Mouse (Mus musculus) yolk sac, embryonic 10.5 days (tissue): ENCODE measurements around the gene Fbrs.
A peak's percentile ranks its signal among the peaks of the same experiment; 100 is the strongest.
"Not testable (repeated sequence)": the region's sequence is repeated elsewhere in the genome, so short reads cannot be mapped to it uniquely, and the experiment has no call there.

ENCODE experiments used
- DNase-seq: peaks from one replicate; pipeline ENCODE4 v3.0.0-alpha.2; 2017; ENCODE audit warnings: low spot score

Fbrs gene

DNA sequence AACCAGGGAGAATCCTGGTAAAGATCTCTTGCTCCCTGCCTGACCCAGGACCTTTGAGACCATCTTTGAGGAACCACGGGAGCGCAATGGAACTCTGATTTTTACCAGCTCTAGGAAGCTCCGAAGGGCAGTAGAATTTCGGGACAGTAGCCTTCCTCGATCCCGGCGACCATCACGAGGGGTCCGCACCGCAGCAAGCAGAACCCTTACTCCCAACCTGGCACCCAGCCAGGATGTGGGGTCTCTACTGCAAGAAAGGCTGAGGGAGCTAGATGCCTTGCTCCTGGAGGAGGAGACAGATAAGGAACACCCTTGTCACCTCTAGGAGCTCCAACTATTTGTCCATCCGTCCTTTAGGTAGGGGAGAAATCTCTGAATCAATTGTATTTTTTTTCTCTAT lies 2.7 kb upstream of the Fbrs start:
- DNase-seq: no peak

DNA sequence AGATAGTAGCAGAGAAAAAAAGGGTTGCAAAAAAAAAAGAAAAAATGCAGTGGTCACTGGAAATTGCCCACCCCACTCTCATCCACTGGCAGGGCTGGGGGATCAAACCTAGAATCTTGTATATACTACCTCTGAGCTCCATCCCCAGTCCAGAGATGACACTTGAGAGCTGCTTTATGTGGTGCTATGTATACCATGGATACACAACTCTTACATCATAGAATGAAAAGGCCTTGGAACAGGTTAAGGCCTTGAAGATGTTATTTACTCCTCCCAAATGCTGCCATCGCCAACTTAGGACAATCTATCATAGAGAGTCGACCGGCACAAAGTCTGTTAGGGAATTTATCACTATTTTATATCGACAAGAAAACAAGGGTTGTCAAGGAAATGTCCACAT lies 2.1 kb upstream of the Fbrs start:
- no peak for DNase-seq

DNA sequence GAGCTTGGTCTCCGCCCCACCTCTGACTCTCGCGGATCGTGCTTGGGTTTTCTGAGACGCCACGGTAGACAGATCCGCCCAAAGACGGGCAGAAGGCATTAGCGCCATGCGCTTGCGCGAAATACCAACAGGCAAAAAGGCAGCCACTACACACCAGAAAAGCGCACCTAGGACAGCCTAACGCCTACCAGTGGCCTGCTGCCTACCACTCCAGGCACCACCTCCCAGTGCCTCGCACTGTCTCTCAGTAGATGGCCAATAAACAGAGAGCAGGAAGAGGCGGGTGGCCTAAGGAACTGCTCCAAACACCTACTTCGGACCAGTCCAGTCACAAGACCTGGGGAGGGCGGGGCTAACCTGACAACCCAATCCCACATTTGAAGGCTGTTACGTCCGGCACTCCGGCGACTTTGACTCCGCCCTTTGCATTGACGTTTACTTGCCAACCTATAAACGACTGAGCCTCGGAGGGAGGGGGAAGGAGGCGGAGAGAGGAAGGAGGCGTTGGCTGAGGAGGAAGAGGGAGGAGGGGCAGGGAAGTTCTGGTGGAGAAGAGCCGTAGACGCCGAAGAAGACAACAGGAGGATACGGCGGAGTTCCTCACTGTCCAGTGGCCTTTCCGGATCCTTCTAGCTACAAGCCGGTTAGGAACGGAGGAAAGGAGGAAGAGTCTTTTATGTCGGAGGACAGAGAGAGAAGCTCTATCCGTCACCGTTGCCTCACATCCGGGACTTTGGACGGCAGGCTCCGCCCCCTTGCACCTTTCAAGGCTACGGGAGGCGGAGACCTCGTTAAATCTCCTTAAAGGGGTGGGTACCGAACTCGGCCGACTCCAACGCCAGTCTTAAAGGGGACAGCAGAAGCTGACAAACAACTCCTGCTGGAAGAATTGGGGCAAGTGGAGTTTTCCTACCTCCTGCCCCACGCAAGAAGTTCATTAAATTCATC lies 1.0 kb upstream of the Fbrs start:
- DNase-seq: peak; percentile 100

DNA sequence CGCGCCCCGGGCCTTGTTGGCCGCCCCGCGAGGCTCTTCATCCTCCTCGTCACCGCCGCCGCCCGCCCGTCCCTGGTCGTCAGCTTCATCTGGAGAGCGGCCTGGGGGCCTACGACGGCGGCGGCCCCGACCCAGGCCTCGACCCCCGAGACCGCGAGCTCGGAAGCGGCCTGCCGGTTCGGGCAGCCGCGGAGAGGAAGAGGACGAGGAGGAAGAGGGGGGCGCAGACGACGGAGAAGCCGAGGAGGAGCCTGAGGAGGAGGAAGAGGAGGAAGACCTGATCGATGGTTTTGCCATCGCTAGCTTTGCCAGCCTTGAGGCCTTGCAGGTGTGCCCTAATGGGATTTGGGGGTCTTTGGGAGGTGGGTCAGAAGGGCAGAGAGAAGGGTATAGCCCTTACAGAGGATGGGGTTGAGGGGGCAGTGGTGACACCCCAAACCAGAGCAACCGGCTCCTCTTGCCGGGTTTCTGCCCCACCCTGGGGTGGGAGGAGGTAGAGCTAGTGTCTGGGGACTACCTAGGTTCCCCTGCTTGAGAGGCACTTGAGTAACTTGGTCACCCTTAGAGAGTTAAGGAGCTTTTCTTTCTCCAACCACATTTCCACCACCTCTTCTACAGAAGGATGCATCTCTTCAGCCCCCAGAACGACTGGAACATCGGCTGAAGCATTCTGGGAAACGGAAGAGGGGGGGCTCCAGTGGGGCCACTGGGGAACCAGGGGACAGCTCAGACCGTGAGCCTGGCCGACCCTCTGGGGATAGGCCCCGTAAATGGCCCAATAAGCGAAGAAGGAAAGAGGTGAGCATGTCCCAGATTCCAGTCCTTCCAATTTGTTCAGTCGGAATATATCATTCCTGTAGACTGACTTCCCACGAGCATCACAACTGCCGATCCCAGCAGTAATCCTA lies 573 bp downstream of the Fbrs start:
- no peak for DNase-seq

DNA sequence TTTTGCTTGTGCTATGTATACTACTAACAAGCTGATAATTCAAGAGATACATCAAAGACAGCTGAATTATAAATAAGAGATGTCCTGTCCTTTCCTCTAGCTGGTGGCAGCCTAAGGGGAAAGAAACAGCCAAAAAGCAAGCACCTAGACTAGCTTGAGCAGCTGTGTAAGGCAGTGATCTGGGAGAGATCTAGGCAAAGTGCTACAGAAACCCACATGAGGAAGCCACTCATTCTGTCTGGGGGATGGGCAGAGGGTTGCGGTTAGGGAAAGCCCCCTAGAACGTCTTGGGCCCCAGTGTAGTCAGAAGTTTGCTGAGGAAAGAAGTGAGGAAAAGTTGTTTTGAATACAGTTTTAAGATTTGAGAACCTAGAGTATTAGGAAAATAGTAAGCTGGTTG lies 1.3 kb downstream of the Fbrs start:
- no peak for DNase-seq

DNA sequence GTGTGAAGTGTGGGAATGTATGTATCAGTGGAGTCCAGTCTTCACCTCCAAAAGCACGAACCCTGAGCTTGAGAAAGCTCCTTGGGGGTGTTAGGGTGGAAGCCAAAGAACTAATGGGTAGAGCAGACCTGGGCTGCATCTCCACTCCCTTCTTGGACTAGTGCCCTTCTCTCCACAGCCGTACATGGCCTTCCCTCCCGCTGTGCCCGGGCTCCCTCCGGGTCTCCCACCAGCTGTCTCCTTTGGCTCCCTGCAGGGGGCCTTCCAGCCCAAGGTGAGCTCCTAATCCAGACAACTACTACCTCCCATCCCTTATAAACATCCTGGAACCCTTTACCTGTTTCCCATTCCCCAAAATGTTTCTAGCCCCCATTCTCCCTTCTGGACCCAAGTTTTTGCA lies 6.4 kb downstream of the Fbrs start:
- DNase-seq: no peak

DNA sequence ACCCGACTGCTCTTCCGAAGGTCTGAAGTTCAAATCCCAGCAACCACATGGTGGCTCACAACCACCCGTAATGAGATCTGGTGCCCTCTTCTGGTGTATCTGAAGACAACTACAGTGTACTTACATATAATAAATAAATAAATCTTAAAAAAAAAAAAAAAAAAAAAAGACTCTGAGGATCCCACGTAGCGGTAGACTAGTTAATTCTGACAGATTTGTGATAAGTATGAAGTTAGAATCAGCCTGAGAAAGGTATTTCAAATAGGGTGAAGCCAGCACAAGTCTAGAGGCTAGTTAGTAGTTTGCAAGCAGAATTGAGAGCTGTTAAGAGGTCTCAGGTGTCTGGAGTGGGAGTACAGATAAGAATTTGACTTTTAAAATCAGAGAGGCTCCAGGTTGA lies 9.4 kb downstream of the Fbrs start:
- DNase-seq: not testable (repeated sequence)

DNA sequence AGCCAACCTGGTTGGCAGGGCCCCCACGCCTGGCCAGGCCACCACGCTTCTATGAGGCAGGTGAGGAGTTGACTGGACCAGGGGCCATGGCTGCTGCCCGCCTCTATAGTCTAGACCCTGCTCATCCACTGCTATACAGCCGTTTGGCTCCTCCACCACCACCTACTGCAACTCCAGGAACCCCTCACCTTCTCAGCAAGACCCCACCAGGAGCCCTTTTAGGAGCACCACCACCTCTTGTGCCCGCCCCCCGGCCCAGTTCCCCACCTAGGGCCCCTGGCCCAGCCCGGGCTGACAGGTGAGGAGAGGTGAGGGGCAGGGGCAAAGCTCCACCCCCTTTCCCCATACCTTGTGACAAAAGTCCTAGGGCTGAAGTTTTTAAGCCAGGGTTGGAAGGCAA lies 11.0 kb downstream of the Fbrs start:
- peak; percentile 26 for DNase-seq

DNA sequence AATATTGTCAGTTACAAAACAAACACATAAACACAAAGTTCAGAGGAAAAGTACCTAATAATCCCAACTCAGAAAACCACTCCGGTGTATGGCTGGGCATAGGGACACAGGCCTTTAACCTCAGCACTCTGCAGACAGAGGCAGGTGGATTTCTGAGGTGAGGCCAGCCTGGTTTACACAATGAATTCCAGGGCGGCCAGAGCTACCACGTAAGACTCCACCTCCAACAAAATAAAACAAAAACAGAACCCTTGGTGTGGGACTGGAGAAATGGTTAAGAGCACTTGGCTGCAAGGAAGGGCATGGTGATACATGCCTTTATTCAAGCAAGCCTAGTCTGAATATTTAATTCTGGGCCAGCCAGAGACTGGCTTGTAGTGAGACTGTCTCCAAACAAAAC lies 12.8 kb downstream of the Fbrs start:
- DNase-seq: no peak

DNA sequence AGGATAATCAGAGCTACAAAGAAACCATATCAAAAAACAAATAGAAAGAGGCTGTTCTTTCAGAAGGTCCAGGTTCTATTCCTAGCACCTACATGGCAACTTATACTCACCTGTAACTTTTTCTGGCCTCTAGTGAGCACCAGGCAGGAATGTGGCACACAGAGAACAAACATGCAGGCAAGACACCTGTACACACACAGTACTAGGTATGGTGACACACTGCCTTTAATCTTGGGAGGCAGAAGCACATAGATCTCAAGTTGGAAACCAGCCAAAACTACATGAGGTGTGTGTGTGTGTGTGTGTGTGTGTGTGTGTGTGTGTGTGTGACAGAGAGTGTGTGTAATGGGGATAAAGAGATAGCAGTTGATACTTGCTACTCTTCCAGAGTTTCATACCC lies 15.6 kb downstream of the Fbrs start:
- DNase-seq: no peak

DNA sequence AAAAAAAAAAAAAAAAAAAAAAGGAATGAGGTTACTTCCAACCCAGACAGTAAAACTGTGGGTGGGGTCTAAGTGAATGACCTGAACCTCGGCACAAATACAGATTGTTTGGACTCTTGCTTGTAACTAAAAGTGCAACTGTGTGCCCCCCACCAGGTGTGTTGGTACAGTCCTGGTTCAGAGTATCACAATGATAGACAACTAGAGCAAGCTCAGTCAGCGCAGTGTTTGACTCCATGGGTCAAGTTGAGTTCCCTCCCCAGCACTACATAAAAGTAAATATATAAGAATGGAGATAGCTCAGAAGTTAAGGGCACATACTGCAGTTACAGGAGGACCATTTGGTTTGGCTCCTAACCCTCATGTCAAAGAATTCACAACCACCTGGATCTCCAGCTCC lies 18.4 kb downstream of the Fbrs start:
- DNase-seq: no peak

DNA sequence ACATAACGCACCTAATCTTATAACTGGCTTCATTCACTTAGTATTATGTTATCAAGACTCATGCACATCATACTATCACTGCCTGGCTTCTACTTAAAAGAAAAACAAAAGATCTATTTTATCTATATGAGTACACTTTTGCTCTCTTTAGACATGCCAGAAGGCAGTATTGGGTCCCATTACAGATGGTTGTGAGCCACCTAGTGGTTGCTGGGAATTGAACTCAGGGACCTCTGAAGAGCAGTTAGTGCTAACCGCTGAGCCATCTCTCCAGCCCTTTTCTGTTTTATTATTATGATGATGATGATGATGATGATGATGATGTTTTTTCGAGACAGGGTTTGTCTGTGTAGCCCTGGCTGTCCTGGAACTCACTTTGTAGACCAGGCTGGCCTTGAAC lies 19.4 kb downstream of the Fbrs start:
- no peak for DNase-seq

DNA sequence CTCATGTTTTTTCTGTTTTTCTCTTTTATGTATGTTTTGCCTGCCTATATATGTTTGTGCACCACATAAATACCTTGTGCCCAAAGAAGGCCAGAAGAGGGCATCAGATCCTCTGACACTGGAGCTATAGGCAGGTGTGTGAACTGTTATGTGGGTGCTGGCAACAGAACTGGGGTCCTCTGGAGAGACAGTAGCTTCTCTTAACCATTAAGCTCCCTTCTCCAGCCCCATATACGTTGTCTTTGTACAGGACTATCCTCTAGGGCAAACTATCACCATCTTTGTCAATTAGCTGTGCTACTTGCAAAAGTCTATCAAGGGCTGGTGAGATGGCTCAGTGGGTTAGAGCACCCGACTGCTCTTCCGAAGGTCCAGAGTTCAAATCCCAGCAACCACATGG lies 29.3 kb downstream of the Fbrs start:
- DNase-seq: no peak

DNA sequence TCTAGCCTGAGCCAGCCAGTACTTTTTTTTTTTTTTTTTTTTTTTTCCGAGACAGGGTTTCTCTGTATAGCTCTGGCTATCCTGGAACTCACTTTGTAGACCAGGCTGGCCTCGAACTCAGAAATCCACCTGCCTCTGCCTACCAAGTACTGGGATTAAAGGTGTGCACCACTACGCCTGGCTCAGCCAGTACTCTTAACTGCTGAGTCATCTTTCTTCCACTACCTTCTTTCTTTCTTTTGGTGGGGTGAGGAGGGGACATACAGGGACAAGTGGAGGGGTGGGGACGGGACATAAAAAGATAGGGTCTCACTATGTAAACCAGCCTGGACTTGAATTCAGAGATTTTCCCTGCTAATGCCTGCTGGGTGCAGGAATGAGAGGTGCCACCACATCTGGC lies 30.8 kb downstream of the Fbrs start:
- DNase-seq: not testable (repeated sequence)

DNA sequence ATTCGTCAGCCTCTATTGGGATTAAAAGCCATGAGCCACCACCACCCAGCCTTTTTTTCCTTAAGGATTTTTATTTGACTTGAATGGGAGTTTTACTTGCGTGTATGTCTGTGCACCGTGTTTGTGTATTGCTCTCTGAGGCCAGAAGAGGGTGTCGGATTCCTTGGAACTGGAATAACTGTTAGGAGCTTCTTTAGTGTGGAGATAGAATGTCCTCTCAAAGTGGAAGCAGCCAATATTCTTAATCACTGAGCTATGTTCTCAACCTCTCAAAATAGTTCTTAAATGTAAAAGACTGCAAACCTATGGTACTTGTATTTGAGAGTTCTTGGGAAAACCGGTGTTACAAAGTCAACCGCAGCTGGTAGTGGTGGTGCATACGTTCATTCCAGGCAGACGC lies 32.2 kb downstream of the Fbrs start:
- DNase-seq: no peak

DNA sequence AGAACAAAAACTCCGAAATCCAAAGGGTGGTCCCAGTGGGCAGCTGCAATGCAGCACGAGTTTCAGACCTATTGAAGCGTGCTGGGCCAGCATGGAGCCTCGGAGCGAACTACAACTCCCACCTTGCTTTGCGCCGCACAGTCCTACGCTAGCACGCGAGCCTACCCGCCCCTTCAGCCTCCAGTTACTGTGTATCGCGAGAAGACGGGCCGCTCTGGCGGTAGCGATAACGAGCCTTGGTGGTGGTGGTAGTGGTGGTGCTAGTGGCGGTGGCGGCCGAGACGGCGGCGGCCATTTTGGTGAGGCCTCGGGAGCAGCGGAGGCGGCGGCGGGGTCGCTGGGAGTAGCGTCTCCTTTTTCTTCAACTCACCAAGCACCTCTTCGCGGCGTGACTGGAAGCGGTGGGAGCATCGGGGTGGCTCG lies 32.8 kb downstream of the Fbrs start, which contains the start of gene Srcap:
TSS of gene Srcap (plus strand) at position 176 of the 423 bp plus-strand sequence.
- peak; percentile 97 for DNase-seq

DNA sequence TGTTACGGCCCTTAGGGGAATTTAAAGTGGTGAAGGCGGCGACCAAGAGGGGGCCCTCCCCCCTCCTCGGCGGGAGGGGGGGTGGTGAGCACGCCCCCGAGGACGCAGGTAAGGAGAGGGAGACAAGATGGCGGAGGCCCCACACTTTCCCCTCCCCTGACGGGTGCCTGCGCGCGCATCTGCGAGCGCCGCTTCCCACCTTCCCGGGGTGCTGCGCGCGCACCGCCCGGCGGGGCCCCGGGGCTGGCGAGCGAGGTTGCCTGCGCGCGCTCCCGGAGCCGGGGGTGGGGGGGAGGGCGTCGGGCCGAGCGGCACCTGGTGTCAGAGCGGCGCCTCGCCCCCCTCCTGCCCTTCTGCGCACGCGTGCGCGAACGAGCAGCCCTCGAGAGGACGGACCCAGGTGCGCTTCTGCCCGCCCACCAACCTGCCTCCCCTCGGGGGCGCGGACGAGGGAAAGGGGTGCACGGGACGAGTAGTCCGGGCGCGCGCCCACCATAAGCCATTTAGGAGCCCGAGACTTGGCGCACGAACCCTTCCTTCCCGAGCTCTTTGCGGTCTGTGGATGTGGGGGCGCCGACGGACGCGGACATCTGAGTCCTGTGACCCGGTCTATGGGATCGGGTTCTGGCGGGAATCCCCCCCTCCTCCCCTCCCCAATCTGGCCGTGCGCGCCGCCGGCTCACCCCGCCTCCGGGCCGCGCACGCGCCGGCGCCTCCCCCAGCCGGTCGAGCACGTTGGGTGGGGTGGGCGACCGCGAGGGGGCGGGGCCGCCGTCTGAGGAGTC lies 33.4 kb downstream of the Fbrs start:
- peak; percentile 94 for DNase-seq

DNA sequence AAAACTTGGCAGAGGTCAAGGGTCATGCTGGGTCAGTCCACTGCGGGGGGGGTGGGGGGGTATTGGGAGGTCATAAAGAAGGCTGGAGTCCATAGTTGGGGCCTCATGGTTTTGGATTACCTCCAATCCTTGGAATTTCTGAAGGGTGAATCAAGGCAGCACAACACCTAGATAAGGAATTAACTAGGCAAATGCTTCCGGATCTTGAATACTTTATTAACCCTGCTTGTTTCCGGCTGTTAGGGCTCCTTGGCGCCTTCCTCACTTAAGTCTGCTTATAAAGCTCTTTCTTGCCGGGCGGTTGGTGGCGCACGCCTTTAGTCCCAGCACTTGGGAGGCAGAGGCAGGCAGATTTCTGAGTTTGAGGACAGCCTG lies 34.0 kb downstream of the Fbrs start:
- DNase-seq: no peak

DNA sequence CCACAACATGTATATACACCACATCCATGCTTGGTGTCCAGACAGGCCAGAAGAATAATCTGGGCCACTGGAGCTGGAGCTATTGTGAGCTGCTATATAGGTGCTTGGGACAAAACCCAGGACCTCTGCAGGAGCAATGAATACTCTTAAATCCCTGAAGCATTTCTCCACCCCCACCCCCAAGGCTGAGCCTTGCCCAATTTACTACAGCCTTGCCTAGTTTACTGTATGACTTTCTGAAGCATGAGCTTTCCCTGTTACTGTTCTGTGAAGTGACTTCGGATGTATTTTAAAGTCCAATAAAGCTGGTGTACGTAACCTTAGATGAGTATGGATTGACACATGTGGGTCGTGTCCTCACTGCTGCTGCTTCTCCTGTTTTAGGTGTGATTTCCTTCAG lies 34.8 kb downstream of the Fbrs start:
- no peak for DNase-seq

DNA sequence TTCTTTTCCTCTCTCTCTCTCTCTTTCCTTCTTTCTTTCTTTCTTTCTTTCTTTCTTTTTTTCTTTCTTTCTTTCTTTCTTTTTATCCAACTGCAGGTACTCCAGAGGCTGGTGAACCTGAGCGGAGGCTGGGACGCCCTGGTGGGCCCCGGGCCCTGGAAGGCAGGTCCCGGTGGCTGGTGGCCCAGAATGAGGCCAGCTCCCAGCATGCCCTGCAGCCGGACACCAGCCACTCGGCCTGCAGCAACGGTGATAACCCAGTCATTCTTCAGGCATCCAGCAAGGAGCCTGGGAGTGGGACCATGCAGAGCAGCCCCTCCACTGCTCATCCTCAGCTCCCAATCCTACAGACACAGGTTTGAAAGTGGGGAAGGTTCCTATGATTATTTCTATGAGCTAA lies 36.8 kb downstream of the Fbrs start:
- no peak for DNase-seq

DNA sequence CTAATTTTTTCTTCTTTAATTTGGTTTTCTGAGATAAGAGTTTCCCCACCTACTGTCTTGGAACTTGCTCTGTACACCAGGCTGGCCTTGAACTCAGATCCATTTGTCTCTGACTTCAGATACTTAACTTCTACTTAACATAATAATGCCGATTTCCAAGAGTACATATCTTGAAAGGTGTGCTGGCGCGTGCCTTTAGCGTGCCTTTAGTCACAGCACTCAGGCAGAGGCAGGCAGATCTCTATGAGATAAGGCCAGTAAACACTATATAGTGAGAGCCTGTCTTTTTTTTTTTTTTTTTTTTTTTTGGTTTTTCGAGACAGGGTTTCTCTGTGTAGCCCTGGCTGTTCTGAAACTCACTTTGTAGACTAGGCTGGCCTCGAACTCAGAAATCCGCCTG lies 37.3 kb downstream of the Fbrs start:
- DNase-seq: no peak

DNA sequence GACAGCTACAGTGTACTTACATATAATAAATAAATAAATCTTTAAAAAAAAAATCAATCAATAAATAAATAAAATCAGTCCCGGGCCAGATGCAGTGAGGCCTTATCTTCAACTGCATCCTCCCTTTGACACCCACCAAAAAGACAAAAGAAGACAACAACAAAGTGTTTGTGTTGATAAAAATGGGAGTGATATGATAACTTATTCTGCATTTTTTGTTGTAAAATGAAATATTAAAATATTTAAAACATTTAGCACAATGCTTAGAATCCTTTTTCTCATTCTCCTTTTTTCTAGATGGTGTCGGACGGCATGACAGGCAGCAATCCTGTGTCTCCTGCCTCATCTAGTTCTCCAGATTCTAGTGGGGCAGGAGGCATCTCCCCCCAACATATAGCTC lies 40.3 kb downstream of the Fbrs start, which contains the start of gene Gm42715:
TSS of gene Gm42715 (plus strand) at position 301 of the 400 bp plus-strand sequence.
- no peak for DNase-seq
